Mouse (Mus musculus) bone marrow macrophage, adult 2 months (primary cell): Measurements from ENCODE around the gene Ddit4.

ENCODE experiments used
- CTCF ChIP-seq: IDR thresholded peaks from 2 replicates; pipeline ENCODE4 v1.5.1; 2012; ENCODE audit warnings: low read depth, mild to moderate bottlenecking, low read length, moderate library complexity
- POLR2A ChIP-seq: IDR thresholded peaks from 2 replicates; pipeline ENCODE4 v1.6.1; 2012; ENCODE audit warnings: mild to moderate bottlenecking, low read depth, low read length, borderline replicate concordance

DNA sequence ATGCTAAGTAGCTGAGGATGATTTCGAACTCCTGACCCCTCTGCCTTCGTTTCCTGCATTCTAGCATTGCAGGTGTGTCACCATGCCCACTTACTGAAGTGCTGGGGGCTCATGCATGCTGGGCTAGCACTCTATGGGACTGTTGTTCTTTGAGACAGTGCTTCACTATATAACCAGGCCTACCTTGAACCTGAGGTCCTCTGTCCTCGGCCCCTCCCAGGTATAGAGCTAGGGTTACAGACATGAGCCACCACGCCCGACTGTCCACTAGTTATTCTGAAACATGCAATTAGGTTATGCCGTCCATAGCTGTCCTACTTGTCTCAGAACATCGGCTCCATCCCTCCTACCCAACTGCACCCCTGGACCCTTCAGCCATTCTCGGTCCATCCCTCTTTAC, 20.2 kb upstream of the Ddit4 start:
- TF ChIP-seq POLR2A (no peak), CTCF (no peak)
